Mouse (Mus musculus): ENCODE data around the gene Gm3696. TPM values are rescaled to one million over a fixed set of nuclear protein-coding genes. Genes with fewer than 3 reads are reported as not detected.
"Not testable (repeated sequence)": the region's sequence is repeated elsewhere in the genome, so short reads cannot be mapped to it uniquely, and the experiment has no call there.

The Gm3696 gene
- total RNA-seq (2021), result under 1 TPM; 0.22 to 0.29 TPM

DNA sequence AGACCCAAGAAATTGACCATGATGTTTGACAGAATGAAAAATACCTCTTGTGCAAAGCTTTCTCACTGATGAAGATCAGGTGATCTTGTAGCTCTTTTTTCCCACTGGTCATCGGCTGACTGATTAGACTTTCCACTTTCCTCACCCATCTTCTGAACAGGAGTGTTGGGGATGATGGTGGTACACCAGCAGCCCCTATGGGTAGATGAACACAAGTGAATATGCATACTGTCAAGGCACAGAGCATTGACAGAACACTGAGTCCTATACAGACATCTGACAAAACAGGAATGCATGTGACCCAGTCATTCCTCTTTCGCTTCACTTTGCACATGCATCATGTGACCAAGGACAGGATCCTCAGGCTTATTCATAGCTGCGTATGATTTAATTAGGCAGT lies at the start of gene Gm3696:
TSS of gene Gm3696 (minus strand) at position 101 of the 400 bp plus-strand sequence.
- DNase-seq; intact Hi-C loops (cut with DNase I): not testable (repeated sequence)

- intact Hi-C loops (cut with DNase I); DNase-seq: not testable (repeated sequence)
Measured at GRCm38 (mm10) chr14:7125312-7125711, 24.9 kb upstream of the Gm3696 start, which contains the start of gene Gm6676. Gene Gm6676 (minus strand): TSS chr14:7125412.

DNA sequence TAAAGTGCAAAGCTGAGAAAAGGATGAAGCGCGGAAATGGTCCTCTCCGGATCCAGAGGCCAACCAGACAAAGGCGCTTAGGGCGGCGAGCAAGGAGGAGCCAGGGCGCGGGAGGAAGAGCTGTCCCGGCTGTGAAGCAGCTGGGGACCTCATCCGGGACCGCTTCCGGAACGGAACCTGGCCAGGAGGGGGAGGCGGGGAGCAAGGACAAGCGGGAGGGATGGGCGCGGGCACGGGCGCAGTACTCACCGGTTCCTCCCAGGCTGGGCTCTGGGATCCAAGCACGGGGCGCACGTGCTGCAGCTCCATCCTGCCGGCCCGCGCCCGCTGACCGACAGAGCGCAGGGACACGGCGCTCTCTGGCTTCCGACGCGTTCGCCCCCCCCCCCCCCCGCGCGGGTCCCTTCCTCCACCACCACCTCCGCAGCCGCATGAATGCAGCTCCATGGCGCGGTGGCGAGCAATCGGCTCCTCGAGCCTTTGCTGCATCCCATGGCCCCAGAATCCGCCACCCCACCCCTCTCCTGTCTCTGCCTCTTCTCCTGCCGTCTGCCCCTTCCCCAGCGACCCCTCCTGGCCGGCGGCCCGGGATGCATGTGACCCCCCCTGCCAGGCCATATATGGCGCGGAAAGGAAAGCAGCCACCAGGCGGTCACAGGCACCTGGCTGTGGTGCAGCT lies 4.8 kb upstream of the Gm3696 start:
- intact Hi-C loops (cut with DNase I), result not testable (repeated sequence)
- DNase-seq, result peak; percentile 3

- intact Hi-C loops (cut with DNase I); DNase-seq: not testable (repeated sequence)
Measured at GRCm38 (mm10) chr14:7044870-7045269, 55.6 kb downstream of the Gm3696 start, which contains the start of gene Gm3685. Gene Gm3685 (minus strand): TSS chr14:7044970.

Other genes with a start within 250 kb of the Gm3696 start
- gene Gm3667, start 210.7 kb downstream of the Gm3696 start, total RNA-seq (2021), result 1 to 10 TPM in 1 of 2 experiments, under 1 TPM in 1; 0.74 to 1.1 TPM
- gene Gm6356, start 126.8 kb downstream of the Gm3696 start, total RNA-seq (2021), result not detected
- under 1 TPM; 0.40 to 0.57 TPM for gene Gm10406, start 73.2 kb downstream of the Gm3696 start, total RNA-seq (2021)
- gene Gm3685, start 55.7 kb downstream of the Gm3696 start, total RNA-seq (2021), result not detected
- not detected for gene Gm6676, start 24.8 kb upstream of the Gm3696 start, total RNA-seq (2021)
- under 1 TPM; 0.55 to 0.74 TPM for gene Gm3512, start 73.9 kb upstream of the Gm3696 start, total RNA-seq (2021)
- gene Gm16434, start 93.9 kb upstream of the Gm3696 start, total RNA-seq (2021), result not detected
- gene Gm3727, start 164.1 kb upstream of the Gm3696 start, total RNA-seq (2021), result not detected
- under 1 TPM; 0.25 to 0.43 TPM for gene Gm3739, start 214.4 kb upstream of the Gm3696 start, total RNA-seq (2021)
- gene Gm5797, start 231.8 kb upstream of the Gm3696 start, total RNA-seq (2021), result not detected